Mouse (Mus musculus): ENCODE results near the gene 5330417C22Rik. TPM values are rescaled to one million over a fixed set of nuclear protein-coding genes. Genes with fewer than 3 reads are reported as not detected.
"Not testable (repeated sequence)": the region's sequence is repeated elsewhere in the genome, so short reads cannot be mapped to it uniquely, and the experiment has no call there.

5330417C22Rik gene
- total RNA-seq, 2 experiments from 2014 or later: 33.5 to 35.2 TPM

DNA sequence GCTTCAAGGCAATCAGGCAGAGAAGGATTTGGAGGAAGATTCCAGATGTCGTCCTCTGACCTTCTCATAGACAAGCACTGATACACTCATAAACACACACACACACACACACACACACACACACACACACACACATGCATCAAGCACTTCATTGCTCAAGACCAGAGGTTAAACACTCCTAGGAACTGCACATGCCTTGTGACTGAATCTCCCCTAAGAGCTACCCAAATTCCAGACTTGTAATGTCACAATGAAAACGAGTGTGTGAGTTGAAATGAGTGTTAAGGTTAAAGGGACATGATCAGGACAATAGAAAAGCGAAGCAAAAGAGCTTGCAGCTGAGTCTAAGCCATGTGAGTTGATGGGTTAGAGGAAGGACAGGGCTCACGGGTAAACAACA is 18.1 kb downstream of the 5330417C22Rik start:
- intact Hi-C loops (cut with DNase I): no loop called here
- no peak for TF ChIP-seq CTCF (IDR thresholded peaks at IDR 0.05)
- no peak overlapping the region for H3K4me3 ChIP-seq
- H3K27ac ChIP-seq: no peak overlapping the region
- no peak for DNase-seq (ENCODE audit: extremely low spot score in 1 of 2, low spot score in 2 of 2)

DNA sequence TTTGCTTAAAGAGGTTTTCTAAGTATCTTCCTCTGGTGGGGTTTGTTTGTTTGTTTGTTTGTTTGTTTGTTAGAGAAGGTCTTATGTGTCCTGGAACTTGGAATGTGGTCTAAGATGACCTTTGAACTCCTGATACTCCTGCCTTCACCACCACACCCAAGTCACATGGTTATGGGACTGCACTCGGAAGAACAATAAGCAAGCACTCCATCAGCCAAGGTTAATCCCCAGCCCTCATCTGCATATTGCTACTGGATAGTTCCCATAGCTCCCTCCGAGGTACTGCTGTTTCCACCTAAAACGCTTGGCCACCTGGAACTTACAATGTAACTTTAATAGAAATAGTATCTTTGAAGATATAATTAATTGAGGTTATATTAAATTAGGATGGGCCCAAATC is 22.9 kb downstream of the 5330417C22Rik start:
- DNase-seq (ENCODE audit: extremely low spot score in 1 of 2, low spot score in 2 of 2): no peak
- intact Hi-C loops (cut with DNase I): no loop called here
- Histone ChIP-seq H3K27ac (no peak overlapping the region), H3K4me3 (no peak overlapping the region)
- TF ChIP-seq CTCF (IDR thresholded peaks at IDR 0.05): no peak

DNA sequence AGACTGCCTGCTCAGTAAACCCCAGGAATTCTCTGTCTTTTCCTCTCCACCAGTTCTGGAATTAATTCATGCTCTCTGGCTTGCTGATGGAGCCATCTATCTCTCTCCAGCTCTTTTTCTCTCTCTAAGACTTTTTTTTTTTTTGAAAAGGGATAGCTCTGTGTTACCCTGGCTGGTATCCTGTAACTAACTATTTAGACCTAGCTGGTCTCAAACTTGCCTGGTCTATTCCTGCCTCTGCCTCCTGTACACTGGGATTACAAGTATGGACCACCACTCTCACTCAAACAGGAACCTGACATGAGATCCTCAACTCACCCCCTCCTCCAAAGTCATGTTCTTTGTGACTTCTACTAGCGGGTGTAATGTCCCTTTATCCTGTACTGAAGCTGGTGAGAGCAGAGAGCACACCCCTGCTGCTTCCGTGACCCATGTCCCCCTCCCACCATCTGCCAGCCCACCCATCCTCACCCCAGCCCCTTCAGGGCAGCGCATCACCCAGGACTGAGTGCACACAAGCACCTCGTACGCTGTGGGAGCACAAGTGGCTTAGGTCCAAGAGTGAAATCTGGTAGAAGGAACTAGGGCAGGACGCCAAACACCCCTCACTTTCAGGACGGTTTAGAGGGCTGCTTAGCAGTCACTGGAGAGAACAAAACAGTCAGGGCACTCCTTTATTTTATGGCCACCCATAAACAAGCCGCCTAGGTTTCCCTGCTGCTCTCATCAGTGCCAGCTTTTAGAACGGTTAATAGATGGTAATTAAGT is 25.4 kb downstream of the 5330417C22Rik start:
- Histone ChIP-seq H3K4me3 (no peak overlapping the region), H3K27ac (no peak overlapping the region)
- intact Hi-C loops (cut with DNase I): no loop called here
- no peak for DNase-seq (ENCODE audit: extremely low spot score in 1 of 2, low spot score in 2 of 2)
- no peak for TF ChIP-seq CTCF (IDR thresholded peaks at IDR 0.05)

DNA sequence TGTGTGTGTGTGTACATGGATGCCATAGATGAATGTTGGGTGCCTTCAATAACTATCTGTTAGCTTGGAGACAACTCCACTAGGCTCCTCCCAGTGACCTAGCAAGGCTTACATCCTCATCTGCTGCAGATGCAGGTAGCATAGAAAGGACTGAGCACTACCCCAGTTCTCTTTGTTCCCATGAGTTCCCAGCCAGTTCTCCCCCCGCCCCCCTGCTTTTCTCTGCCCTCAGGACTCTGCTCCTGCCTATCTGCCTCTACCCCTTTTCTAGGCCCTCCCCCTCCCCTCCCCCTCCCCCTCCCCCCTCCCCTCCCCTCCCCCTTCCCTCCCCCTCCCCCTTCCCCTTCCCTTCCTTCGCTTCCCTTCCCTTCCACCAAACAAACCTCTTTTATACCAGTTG is 26.2 kb downstream of the 5330417C22Rik start:
- intact Hi-C loops (cut with DNase I): no loop called here
- Histone ChIP-seq H3K4me3 (no peak overlapping the region), H3K27ac (no peak overlapping the region)
- DNase-seq (ENCODE audit: extremely low spot score in 1 of 2, low spot score in 2 of 2): no peak
- no peak for TF ChIP-seq CTCF (IDR thresholded peaks at IDR 0.05)

DNA sequence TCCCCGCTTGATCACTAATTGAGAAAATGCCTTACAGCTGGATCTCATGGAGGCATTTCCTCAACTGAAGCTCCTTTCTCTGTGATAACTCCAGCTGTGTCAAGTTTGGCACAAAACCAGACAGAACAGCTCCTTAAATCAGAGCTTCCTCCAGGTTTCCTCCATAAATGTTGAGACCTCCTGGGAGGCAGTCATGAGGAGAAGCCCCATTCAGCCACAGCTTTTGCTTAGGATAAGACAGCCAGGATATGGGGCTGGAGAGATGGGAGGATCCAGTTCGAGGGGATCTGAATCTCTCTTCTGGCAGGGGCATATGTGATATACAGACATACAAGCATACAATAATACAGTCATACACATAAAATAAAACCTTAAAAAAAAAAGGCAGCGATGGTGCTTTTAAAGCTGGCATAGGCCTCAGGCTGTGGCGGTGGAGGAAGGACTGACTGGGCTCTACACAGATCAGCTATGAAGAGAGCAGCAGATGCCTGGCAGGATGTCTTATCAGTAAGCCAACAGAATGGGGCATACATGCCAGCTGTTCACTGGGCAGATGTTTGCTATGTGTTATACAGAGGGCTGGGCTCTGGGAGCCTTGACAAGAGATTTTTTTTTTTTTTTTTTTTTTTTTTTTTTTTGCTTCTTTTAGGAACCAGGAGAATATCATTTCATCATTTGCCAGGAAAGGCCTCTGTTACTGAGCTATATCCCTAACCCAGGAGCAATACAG is 27.4 kb downstream of the 5330417C22Rik start:
- no peak for TF ChIP-seq CTCF (IDR thresholded peaks at IDR 0.05)
- intact Hi-C loops (cut with DNase I): no loop called here
- H3K4me3 ChIP-seq: no peak overlapping the region
- no peak overlapping the region for H3K27ac ChIP-seq
- DNase-seq (ENCODE audit: extremely low spot score in 1 of 2, low spot score in 2 of 2): no peak

DNA sequence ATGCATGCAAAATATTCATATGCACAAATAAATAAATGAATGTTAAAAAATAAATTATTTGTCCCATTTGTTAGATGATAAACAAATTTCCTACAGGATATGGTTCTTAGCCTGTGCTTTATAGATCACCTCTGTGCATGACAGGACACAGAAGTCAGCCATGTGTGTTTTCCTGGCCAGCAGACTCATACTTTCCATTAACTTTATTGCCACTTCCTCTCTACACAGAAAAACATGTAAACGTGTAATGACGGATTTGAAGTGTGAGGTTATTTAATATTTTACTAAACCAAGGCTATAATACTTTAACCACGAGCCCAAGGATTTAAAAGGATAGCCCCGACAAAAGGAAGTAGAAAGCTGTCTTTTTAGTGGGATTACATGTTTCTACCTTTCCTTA is 32.4 kb downstream of the 5330417C22Rik start:
- TF ChIP-seq CTCF (IDR thresholded peaks at IDR 0.05): no peak
- DNase-seq (ENCODE audit: extremely low spot score in 1 of 2, low spot score in 2 of 2): no peak
- Histone ChIP-seq H3K4me3 (no peak overlapping the region), H3K27ac (no peak overlapping the region)
- intact Hi-C loops (cut with DNase I): no loop called here

DNA sequence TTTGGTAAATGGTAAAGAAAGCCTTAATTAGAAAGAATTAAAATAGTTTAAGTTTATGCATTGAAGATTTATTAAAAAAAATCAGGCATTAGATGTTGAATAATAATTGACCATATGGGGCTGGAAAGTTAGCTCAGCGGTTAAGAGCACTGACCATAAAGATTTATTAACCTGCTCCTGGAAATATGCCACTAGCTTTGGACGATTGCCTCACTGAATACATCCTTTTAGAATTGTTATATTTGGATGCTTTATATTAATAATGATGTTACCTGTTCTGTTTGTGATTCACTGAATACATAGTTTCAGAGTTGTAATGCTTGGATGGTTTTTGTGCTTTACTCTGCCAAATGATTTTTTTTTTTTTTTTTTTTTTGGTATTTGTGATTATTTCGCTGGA is 34.9 kb downstream of the 5330417C22Rik start:
- H3K27ac ChIP-seq; intact Hi-C loops (cut with DNase I): not testable (repeated sequence)

DNA sequence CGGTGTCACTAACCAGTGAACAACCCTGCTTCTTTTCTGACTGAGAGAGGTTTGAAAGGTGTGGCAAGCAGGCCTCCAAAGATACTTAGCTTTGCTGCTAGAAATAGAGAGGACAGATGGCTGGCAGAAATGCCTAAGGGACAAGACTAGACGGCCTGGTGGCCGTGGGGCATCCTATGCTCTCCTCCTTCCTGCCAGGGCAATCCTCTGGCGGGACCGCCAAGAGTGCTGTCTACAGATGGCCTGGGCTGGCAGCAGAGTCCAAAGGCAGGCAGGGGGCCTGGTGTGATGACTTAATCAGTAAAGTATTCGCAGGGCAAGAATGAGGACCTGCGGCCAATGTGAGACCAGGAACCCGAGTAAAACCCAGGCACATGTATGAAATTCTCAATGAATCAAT is 36.5 kb downstream of the 5330417C22Rik start:
- no peak for DNase-seq (ENCODE audit: extremely low spot score in 1 of 2, low spot score in 2 of 2)
- Histone ChIP-seq H3K27ac (no peak overlapping the region), H3K4me3 (no peak overlapping the region)
- TF ChIP-seq CTCF (IDR thresholded peaks at IDR 0.05): no peak
- intact Hi-C loops (cut with DNase I): loop anchor here (5.0 kb wide), 1 partner anchor 53 kb away; the partner anchor contains the start of gene Sars

More for the DNA sequence above, 34.9 kb downstream of the 5330417C22Rik start:
- not testable (repeated sequence) for DNase-seq (ENCODE audit: extremely low spot score in 1 of 2, low spot score in 2 of 2); H3K4me3 ChIP-seq

DNA sequence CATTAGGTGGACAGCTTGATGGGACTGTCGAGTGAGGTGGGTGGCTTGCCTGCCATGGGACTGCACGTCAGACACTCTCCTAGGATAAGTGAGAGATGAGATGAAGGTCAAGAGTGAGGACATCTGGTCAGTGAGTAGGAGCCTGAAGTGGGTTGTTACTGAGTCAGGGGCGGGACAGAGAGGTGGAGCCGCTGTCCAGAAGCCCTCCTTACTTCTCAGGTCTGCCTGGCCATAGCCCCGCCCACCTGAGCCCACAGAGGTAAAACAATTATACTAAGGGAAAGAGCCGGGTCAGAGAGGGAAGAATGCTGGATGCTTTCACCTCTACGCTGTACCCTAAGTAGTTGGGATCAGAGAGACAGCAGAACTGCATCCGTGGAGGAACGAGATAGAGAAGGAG is 38.7 kb downstream of the 5330417C22Rik start:
- H3K27ac ChIP-seq: no peak overlapping the region
- no peak overlapping the region for H3K4me3 ChIP-seq
- no peak for TF ChIP-seq CTCF (IDR thresholded peaks at IDR 0.05)
- no peak for DNase-seq (ENCODE audit: extremely low spot score in 1 of 2, low spot score in 2 of 2)
- intact Hi-C loops (cut with DNase I): loop anchor here (5.0 kb wide), 1 partner anchor 50 kb away; the partner anchor contains the start of gene Sars

DNA sequence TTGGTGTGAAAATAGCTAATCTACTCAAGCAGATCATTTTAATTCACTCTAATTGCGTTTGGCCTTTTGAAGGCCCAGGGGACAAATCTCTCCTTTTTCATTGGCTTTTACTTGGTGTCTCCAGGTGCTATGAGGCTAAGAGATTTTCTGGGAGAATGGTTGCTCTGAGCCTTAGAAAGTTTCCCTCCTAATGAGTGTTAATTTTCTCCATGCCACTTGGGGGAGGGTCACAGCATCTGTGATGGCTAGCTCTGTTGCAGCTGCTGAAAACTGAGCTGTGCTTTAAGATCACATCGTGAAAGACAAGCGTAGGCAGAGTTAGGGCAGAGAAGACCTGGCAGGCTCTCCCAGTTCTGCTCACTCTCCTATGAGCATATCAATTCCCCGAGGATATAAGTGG is 40.9 kb downstream of the 5330417C22Rik start:
- TF ChIP-seq CTCF (IDR thresholded peaks at IDR 0.05): no peak
- H3K27ac ChIP-seq: no peak overlapping the region

DNA sequence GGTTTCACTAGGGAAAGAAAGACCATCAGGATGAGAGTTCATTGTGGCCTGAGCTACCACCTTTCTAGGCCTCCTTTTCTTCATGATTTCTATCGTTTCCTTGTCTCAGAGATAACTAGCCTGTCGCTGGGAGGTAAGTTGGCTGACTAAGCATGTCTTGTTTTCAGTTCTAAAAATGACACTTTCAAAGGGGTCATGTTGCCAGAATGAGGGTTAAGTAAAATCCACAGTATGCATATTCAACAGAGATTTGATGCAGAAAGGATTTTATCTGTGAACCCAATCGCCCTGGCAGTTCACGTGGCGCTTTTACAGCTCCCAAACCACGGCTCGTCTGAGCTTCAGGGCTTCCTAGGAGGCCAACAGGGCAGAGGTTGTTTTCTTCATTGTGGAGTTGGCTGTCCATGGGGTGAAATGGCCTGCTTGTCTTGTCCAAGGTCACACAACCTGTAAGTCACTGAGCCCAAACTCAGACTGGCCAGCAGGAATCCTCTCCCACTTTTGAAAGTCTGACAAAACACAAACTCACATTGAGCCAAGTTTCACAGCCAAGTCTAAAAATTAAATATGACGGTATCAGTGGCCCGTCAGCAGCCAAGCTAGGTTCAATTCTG is 41.4 kb downstream of the 5330417C22Rik start:
- H3K4me3 ChIP-seq: no peak overlapping the region
- DNase-seq (ENCODE audit: extremely low spot score in 1 of 2, low spot score in 2 of 2): no peak
- no peak for TF ChIP-seq CTCF (IDR thresholded peaks at IDR 0.05)
- no peak overlapping the region for H3K27ac ChIP-seq
- intact Hi-C loops (cut with DNase I): loop anchor here (5.0 kb wide), 1 partner anchor 48 kb away; the partner anchor contains the start of gene Sars

More for the DNA sequence above, 40.9 kb downstream of the 5330417C22Rik start:
- intact Hi-C loops (cut with DNase I): loop anchor here (5.0 kb wide), 1 partner anchor 48 kb away; the partner anchor contains the start of gene Sars
- no peak overlapping the region for H3K4me3 ChIP-seq
- DNase-seq (ENCODE audit: extremely low spot score in 1 of 2, low spot score in 2 of 2): no peak

DNA sequence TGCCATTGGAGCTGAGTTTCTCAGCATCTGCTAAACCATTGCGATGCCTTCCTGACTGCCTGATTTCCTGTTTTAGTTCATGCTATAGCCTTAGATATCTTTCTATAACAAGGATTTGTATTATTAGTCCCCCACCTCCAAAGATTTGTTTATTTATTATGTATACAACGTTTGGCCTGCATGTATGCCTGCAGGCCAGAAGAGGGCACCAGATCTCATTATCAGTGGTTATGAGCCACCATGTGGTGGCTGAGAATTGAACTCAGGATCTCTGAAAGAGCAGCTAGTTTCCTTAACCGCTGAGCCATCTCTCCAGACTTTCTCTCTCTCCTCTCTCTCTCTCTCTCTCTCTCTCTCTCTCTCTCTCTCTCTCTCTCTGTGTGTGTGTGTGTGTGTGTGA is 46.4 kb downstream of the 5330417C22Rik start:
- intact Hi-C loops (cut with DNase I): no loop called here
- no peak overlapping the region for H3K4me3 ChIP-seq
- DNase-seq (ENCODE audit: extremely low spot score in 1 of 2, low spot score in 2 of 2): no peak
- no peak overlapping the region for H3K27ac ChIP-seq
- peak; percentile 40 for TF ChIP-seq CTCF (IDR thresholded peaks at IDR 0.05)

Data from left cerebral cortex, adult 2 months (tissue).